Mouse (Mus musculus) embryonic facial prominence, embryonic 14.5 days (tissue): ENCODE data around the gene Ifngr1. TPM values are rescaled to one million over a fixed set of nuclear protein-coding genes. Genes with fewer than 3 reads are reported as not detected.

Experiments used
- ATAC-seq: fragments of 200-750 bp; cut with Nextera tagmentation; 2 replicates; pipeline ENCODE4 v1.8.0; 2017; ENCODE audit warnings: low read depth, moderate number of reproducible peaks, moderate TSS enrichment
- DNase-seq: peaks from one replicate; pipeline ENCODE4 v3.0.0-alpha.2; 2015; ENCODE audit warnings: low spot score
- H3K27ac ChIP-seq: fragments of 300-500 bp; sonication (generic); replicated peaks from 2 replicates; pipeline ENCODE4 v1.5.1; 2014; ENCODE audit warnings: low read depth, mild to moderate bottlenecking, low read length, moderate library complexity
- H3K27me3 ChIP-seq: fragments of 300-500 bp; sonication (generic); replicated peaks from 2 replicates; pipeline ENCODE4 v1.6.1; 2014; ENCODE audit warnings: low read length; ENCODE audit not compliant: control insufficient read depth, insufficient read depth
- H3K36me3 ChIP-seq: fragments of 300-500 bp; sonication (generic); 2 replicates; pipeline ENCODE4 v1.6.1; 2014; ENCODE audit warnings: low read length, mixed read lengths; ENCODE audit not compliant: control insufficient read depth, insufficient read depth
- H3K4me1 ChIP-seq: fragments of 300-500 bp; sonication (generic); 2 replicates; pipeline ENCODE4 v1.6.1; 2014; ENCODE audit warnings: antibody characterized with exemption, low read length; ENCODE audit not compliant: control insufficient read depth, insufficient read depth
- H3K4me2 ChIP-seq: fragments of 300-500 bp; sonication (generic); 2 replicates; pipeline ENCODE4 v1.6.1; 2014; ENCODE audit warnings: low read depth, mild to moderate bottlenecking, low read length, moderate library complexity, mixed read lengths
- H3K4me3 ChIP-seq: fragments of 300-500 bp; sonication (generic); 2 replicates; pipeline ENCODE4 v1.5.1; 2014; ENCODE audit warnings: low read depth, mild to moderate bottlenecking, low read length
- H3K9ac ChIP-seq: fragments of 300-500 bp; sonication (generic); 2 replicates; pipeline ENCODE4 v1.6.1; 2014; ENCODE audit warnings: low read depth, mild to moderate bottlenecking, low read length, moderate library complexity, mixed read lengths
- H3K9me3 ChIP-seq: fragments of 300-500 bp; sonication (generic); 2 replicates; pipeline ENCODE4 v1.6.1; 2016; ENCODE audit warnings: low read length; ENCODE audit not compliant: control insufficient read depth
- WGBS: fragments of 180-500 bp; shearing (Covaris S2); extraction: QIAGEN DNeasy Blood & Tissue Kit; methylation state at CpG from one replicate; pipeline ENCODE4 v1.1.7; 2014; 5-methylcytosine and 5-hydroxymethylcytosine counted together
- polyA plus RNA-seq: library from polyadenylated mRNA; unstranded; fragments of >200 nt; fragmentation: Nextera tagmentation; extraction: Ambion mirVana; gene quantifications from 2 replicates; pipeline ENCODE4 v1.2.1, GENCODE M21; 2014

The Ifngr1 gene
- polyA plus RNA-seq, 1 experiment from 2014 or later: 60.5 TPM

GRCm38 (mm10) chr10:19609125-19609524, 17.4 kb downstream of the Ifngr1 start:
- peaks cover 48% of the 10 kb centered on the region for H3K36me3 ChIP-seq
- no peak overlapping the region for H3K4me3 ChIP-seq
- H3K27me3 ChIP-seq: no peaks in the 10 kb centered on the region
- H3K9ac ChIP-seq: no peak overlapping the region
- H3K4me2 ChIP-seq: no peak overlapping the region
- 40% methylated on average over 14 of the region's 14 CpGs for WGBS
- DNase-seq (no peak), ATAC-seq (no peak)
- no peak overlapping the region for H3K27ac ChIP-seq
- peaks cover 12% of the 10 kb centered on the region; the same call in 1 of the 2 replicates for H3K4me1 ChIP-seq
- no peaks in the 10 kb centered on the region for H3K9me3 ChIP-seq

DNA sequence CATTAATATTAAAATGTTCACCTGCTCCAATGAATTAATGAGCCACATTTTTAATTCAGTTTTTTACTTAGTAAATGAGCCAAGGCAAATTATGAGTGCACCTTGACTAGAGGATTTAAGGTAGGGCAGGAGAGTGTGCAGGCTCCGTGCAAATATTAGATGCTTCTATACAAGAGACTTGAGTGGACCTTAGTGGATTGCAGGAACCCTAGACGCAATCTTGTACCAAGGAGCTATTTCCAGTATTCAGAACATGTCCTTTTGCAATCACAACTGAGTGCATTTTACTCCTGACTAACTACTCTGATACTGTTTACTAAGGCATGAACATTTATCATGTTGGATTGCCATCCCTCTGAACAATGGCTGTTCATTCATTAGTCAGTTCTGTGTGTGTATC, 19.9 kb downstream of the Ifngr1 start:
- Histone ChIP-seq H3K9ac (no peak overlapping the region), H3K9me3 (no peaks in the 10 kb centered on the region), H3K4me2 (no peak overlapping the region), H3K4me3 (no peak overlapping the region), H3K4me1 (peaks cover 13% of the 10 kb centered on the region; the same call in 1 of the 2 replicates), H3K27me3 (no peaks in the 10 kb centered on the region), H3K36me3 (peaks cover 25% of the 10 kb centered on the region), H3K27ac (no peak overlapping the region)
- 56% methylated on average over 2 of the region's 2 CpGs for WGBS
- no peak for DNase-seq
- ATAC-seq: no peak

DNA sequence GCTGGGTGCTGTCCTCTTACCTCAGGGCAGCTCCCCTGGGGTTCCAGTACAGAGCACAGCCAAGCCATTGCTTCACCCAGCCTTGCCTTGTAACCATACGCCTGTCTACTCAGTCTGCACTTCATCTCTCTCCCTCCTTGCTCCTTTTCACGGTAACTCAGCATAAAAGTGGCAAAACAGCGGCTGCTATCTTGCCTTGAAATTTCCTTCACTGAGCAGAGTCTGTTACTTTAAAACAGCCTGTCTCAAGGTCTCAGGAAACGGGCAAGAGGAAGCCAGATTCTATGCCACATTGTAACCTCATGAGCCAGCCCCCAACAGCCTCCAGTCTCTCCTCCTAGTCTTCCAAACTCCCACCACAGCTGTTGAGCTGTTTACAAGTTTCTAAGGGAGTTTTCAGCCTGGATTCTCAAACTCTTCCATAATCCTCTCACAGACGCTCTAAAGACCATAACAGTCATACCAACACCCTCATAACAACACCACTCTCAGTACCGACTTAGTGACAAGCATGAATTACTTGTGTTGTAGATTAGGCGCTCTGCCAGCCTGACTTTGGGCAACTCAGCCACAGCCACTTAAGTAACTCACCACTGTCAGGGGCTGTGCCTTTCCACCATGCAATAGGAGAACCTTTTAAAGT, 21.5 kb downstream of the Ifngr1 start:
- H3K27ac ChIP-seq: peak overlapping the region; percentile 74
- peaks cover 13% of the 10 kb centered on the region; the same call in 1 of the 2 replicates for H3K4me1 ChIP-seq
- H3K4me3 ChIP-seq: no peak overlapping the region
- H3K9me3 ChIP-seq: no peaks in the 10 kb centered on the region
- H3K4me2 ChIP-seq: 0 out of 2 replicates have a peak overlapping the region, but pooled peaks have one; percentile 20
- peaks cover 10% of the 10 kb centered on the region; the same call in 1 of the 2 replicates for H3K36me3 ChIP-seq
- ATAC-seq: peak; percentile 53
- 0 out of 2 replicates have a peak overlapping the region, but pooled peaks have one; percentile 10 for H3K9ac ChIP-seq
- H3K27me3 ChIP-seq: no peaks in the 10 kb centered on the region
- WGBS: 35% methylated on average over 7 of the region's 7 CpGs
- peak; percentile 74 for DNase-seq

- no peak overlapping the region for H3K27ac ChIP-seq
- ATAC-seq (no peak), DNase-seq (no peak)
- H3K4me3 ChIP-seq: no peak overlapping the region
- H3K9me3 ChIP-seq: no peaks in the 10 kb centered on the region
- H3K4me1 ChIP-seq: no peaks in the 10 kb centered on the region
- H3K9ac ChIP-seq: no peak overlapping the region
- H3K36me3 ChIP-seq: no peaks in the 10 kb centered on the region
- 71% methylated on average over 5 of the region's 5 CpGs for WGBS
- no peak overlapping the region for H3K4me2 ChIP-seq
- no peaks in the 10 kb centered on the region for H3K27me3 ChIP-seq
Measured at GRCm38 (mm10) chr10:19619736-19620135, 28.0 kb downstream of the Ifngr1 start.

GRCm38 (mm10) chr10:19621408-19622048, 29.8 kb downstream of the Ifngr1 start, which contains the start of gene Il22ra2:
Il22ra2 (plus strand) TSS chr10:19621998.
- no peaks in the 10 kb centered on the region for H3K9me3 ChIP-seq
- WGBS: 85% methylated on average over 2 of the region's 2 CpGs
- H3K9ac ChIP-seq: no peak within 1 kb of the TSS
- H3K27ac ChIP-seq: no peak within 1 kb of the TSS
- H3K27me3 ChIP-seq: no peaks in the 10 kb centered on the region
- DNase-seq: peak; percentile 45
- no peaks in the 10 kb centered on the region for H3K4me1 ChIP-seq
- ATAC-seq: no peak
- no peak within 1 kb of the TSS for H3K4me3 ChIP-seq
- no peaks in the 10 kb centered on the region for H3K36me3 ChIP-seq
- no peak within 1 kb of the TSS for H3K4me2 ChIP-seq

DNA sequence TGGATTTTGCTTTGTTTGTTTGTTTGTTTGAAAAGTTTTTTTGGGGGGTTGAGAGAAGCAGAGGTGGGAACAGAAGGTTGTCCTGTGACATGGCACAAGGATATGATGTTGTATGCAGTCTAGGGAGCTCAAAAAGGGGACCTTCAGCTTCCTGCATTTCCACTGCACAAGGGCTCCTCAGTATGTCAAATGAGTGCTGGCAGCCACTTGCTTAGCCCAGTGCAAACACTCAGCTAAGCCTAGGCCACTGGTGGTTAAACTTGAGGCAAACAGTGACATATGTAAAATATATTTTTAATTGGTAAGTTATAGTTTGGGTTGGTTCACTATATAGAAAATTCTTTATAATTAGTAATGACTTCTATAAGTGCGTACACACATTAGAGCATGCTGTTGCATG, 32.9 kb downstream of the Ifngr1 start:
- H3K4me2 ChIP-seq: no peak overlapping the region
- WGBS: 88% methylated on average over 1 of the region's 1 CpGs
- no peak overlapping the region for H3K27ac ChIP-seq
- no peaks in the 10 kb centered on the region for H3K4me1 ChIP-seq
- DNase-seq: no peak
- H3K36me3 ChIP-seq: no peaks in the 10 kb centered on the region
- H3K9me3 ChIP-seq: no peaks in the 10 kb centered on the region
- H3K9ac ChIP-seq: no peak overlapping the region
- ATAC-seq: no peak
- no peaks in the 10 kb centered on the region for H3K27me3 ChIP-seq
- H3K4me3 ChIP-seq: no peak overlapping the region

DNA sequence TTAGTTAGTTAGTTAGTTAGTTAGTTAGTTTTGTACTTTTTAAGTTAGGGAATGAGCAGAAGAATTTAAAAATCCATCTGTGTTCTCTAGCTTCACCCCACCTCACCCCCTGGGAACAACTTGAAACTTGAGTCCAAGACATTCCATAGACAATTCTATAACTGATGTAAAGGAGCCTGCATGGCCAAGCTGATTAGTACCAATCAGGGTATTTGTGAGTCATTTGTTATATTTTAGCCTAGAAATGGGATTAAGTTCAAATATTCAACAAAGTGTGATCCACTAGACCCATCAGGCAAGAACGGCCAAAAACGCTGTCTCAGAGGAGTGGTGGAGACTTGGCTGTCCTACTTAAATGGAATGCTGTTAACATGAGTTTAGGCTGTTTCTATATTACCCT, 35.6 kb downstream of the Ifngr1 start:
- Histone ChIP-seq H3K27ac (no peak overlapping the region), H3K27me3 (no peaks in the 10 kb centered on the region), H3K9me3 (no peaks in the 10 kb centered on the region), H3K36me3 (no peaks in the 10 kb centered on the region), H3K4me3 (no peak overlapping the region), H3K9ac (no peak overlapping the region), H3K4me1 (no peaks in the 10 kb centered on the region), H3K4me2 (no peak overlapping the region)
- peak; percentile 21 for DNase-seq
- 81% methylated on average over 2 of the region's 2 CpGs for WGBS
- ATAC-seq: no peak

DNA sequence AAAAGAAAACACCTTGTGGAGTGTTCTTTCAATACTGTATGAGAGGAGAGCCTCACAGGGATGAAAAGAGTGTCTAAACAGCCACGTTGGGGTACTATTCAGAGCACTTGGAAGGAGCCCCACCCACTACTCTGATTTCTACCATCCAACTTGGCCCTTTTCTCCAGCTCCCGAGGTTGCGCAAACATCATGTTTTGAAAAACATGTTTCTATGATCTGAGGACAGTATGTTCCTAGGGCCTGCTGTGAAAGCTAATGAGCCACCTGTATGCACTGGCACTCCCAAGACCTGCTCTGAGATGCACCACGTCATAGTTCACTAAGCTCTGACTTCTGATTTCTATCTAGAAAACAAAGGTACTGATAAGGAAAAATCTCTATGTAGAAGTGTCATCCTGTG, 36.0 kb downstream of the Ifngr1 start:
- no peak for ATAC-seq
- 74% methylated on average over 4 of the region's 4 CpGs for WGBS

More for the DNA sequence above, 36.0 kb downstream of the Ifngr1 start:
- DNase-seq: no peak
- Histone ChIP-seq H3K9me3 (no peaks in the 10 kb centered on the region), H3K4me3 (no peak overlapping the region), H3K27me3 (no peaks in the 10 kb centered on the region), H3K36me3 (no peaks in the 10 kb centered on the region), H3K4me1 (no peaks in the 10 kb centered on the region), H3K27ac (no peak overlapping the region), H3K9ac (no peak overlapping the region), H3K4me2 (no peak overlapping the region)
